Mouse (Mus musculus) G1E (cell line): ENCODE measurements around the gene Fzd7.

ENCODE experiments used
- CTCF ChIP-seq: IDR thresholded peaks from 2 replicates; pipeline ENCODE4 v1.5.1; 2012; ENCODE audit warnings: low read depth, low read length, inconsistent platforms, mixed read lengths
- GATA1 ChIP-seq: IDR thresholded peaks from 2 replicates; pipeline ENCODE4 v1.6.1; 2012; ENCODE audit warnings: borderline replicate concordance, low read length, inconsistent platforms, mixed read lengths
- GATA2 ChIP-seq: IDR thresholded peaks from 2 replicates; pipeline ENCODE4 v1.6.1; 2012; ENCODE audit warnings: low read depth, low read length, inconsistent platforms, borderline replicate concordance
- POLR2AphosphoS5 ChIP-seq: IDR thresholded peaks from 2 replicates; pipeline ENCODE4 v1.6.1; 2012; ENCODE audit warnings: low read depth, low read length, inconsistent platforms; ENCODE audit not compliant: insufficient replicate concordance
- TAL1 ChIP-seq: conservative IDR thresholded peaks from 2 replicates; pipeline ENCODE4 v1.6.1; 2012; ENCODE audit warnings: low read depth, low read length, inconsistent platforms, mixed read lengths

DNA sequence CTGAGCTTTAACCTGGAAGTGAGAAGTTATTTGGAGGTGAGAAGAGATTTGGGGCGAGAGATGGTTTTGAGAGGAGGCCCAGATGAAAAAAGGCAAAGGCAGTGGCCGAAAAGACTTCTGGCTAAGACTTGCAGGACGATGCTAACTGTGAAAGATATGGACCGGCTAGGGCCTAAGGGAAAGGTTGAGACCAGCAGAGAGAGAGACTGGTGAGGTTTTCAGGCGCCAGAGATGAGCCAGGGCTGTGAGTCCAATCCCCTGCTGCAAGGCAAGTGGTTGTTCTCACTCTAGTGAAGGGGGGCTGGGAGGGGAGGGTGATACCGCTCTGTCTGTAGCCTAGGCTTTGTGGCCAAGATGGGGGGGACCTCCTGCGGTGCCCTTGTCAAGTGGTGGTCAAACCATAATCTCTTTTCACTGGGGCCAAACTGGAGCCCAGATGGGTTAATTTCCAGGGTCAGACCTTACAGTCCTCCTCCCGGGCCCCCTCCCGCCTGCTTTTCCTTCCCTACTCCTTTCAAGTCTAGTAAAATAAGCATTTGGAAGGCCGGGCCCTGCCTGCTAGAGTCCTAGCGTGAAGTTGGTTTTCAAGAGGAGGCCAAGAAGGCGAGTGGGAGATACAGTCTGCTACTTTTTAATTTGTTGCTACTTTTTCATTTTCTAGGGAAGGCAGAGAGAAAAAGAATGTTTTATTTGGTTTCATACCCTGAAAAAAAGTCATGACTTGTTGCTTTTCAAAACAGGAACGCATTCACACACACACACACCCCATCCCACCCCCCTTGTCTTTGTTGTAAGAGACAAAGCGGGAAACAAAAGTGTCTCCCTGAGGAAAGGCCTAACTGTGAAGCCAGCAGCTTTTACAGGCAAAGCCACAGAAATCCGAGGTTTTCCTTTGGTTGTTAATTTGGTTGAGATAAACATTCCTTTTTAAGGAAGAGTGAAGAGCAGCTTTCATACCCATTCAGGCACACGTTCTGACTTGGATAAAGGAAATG is 2.9 kb downstream of the Fzd7 start:
- TF ChIP-seq CTCF = no peak
- no peak for TF ChIP-seq GATA1
- TF ChIP-seq GATA2 = no peak
- TF ChIP-seq POLR2AphosphoS5 = no peak; the same call in 1 of the 2 replicates
- no peak for TF ChIP-seq TAL1
